Mouse (Mus musculus) large intestine, adult 2 months (tissue): Measurements from ENCODE around the gene Sec14l1. TPM values are rescaled to one million over a fixed set of nuclear protein-coding genes. Genes with fewer than 3 reads are reported as not detected.

Experiments used
- DNase-seq: peaks from one replicate; pipeline ENCODE4 v3.0.0-alpha.2; 2012; ENCODE audit warnings: low read depth, low spot score
- whole genome bisulfite sequencing: fragments of 180-500 bp; shearing (Covaris S2); methylation state at CpG from one replicate; pipeline ENCODE4 v1.1.7; 2018; 5-methylcytosine and 5-hydroxymethylcytosine counted together
- polyA plus RNA-seq: library from polyadenylated mRNA; depleted of rRNA; stranded (reverse); fragments of >200 nt; gene quantifications from 2 replicates; pipeline ENCODE4 v1.2.3, GENCODE M21; 2012

Gene Sec14l1
- polyA plus RNA-seq, 1 experiment = 29.6 TPM

- 88% methylated on average over 10 of the region's 10 CpGs for WGBS
- no peak for DNase-seq
These were observed 28.8 kb upstream of the Sec14l1 start for GRCm38 (mm10) chr11:117086215-117086614.

GRCm38 (mm10) chr11:117087036-117087799 is 27.8 kb upstream of the Sec14l1 start:
- DNase-seq = no peak
- 45% methylated on average over 9 of the region's 9 CpGs for WGBS

- DNase-seq = no peak
- 72% methylated on average over 13 of the region's 13 CpGs for WGBS
These were observed 26.5 kb upstream of the Sec14l1 start for GRCm38 (mm10) chr11:117088271-117088991.

GRCm38 (mm10) chr11:117089673-117090419 is 25.1 kb upstream of the Sec14l1 start:
- 33% methylated on average over 9 of the region's 9 CpGs for WGBS
- no peak for DNase-seq

- DNase-seq = no peak
- WGBS = 35% methylated on average over 4 of the region's 4 CpGs
These were observed 23.6 kb upstream of the Sec14l1 start for GRCm38 (mm10) chr11:117091406-117091805.

- DNase-seq = no peak
- 18% methylated on average over 22 of the region's 22 CpGs for WGBS
These were observed 23.1 kb upstream of the Sec14l1 start for GRCm38 (mm10) chr11:117091845-117092244.

- DNase-seq = no peak
- 82% methylated on average over 8 of the region's 8 CpGs for WGBS
These were observed 22.3 kb upstream of the Sec14l1 start for GRCm38 (mm10) chr11:117092711-117093110.

- no peak for DNase-seq
- WGBS = 57% methylated on average over 5 of the region's 5 CpGs
These were observed 20.9 kb upstream of the Sec14l1 start for GRCm38 (mm10) chr11:117093900-117094552.

GRCm38 (mm10) chr11:117094646-117095045 is 20.3 kb upstream of the Sec14l1 start:
- DNase-seq = no peak
- 86% methylated on average over 9 of the region's 9 CpGs for WGBS

- DNase-seq = no peak
- 77% methylated on average over 9 of the region's 9 CpGs for WGBS
These were observed 17.9 kb upstream of the Sec14l1 start for GRCm38 (mm10) chr11:117097021-117097420.

GRCm38 (mm10) chr11:117098155-117098554 is 16.8 kb upstream of the Sec14l1 start:
- DNase-seq = no peak
- 39% methylated on average over 5 of the region's 5 CpGs for WGBS

- 75% methylated on average over 3 of the region's 3 CpGs for WGBS
- DNase-seq = no peak
These were observed 16.2 kb upstream of the Sec14l1 start for GRCm38 (mm10) chr11:117098784-117099183.

GRCm38 (mm10) chr11:117099372-117099771 is 15.6 kb upstream of the Sec14l1 start:
- no peak for DNase-seq
- 69% methylated on average over 2 of the region's 2 CpGs for WGBS

GRCm38 (mm10) chr11:117101351-117101921 is 13.5 kb upstream of the Sec14l1 start:
- WGBS = 48% methylated on average over 8 of the region's 8 CpGs
- no peak for DNase-seq

GRCm38 (mm10) chr11:117101925-117102717 is 12.8 kb upstream of the Sec14l1 start:
- 78% methylated on average over 14 of the region's 14 CpGs for WGBS
- DNase-seq = no peak

GRCm38 (mm10) chr11:117103523-117103922 is 11.4 kb upstream of the Sec14l1 start:
- DNase-seq = no peak
- WGBS = 57% methylated on average over 10 of the region's 10 CpGs

- no peak for DNase-seq
- WGBS = 89% methylated on average over 10 of the region's 10 CpGs
These were observed 10.8 kb upstream of the Sec14l1 start for GRCm38 (mm10) chr11:117104044-117104757.

GRCm38 (mm10) chr11:117105315-117105714 is 9.7 kb upstream of the Sec14l1 start:
- WGBS = 85% methylated on average over 3 of the region's 3 CpGs
- DNase-seq = no peak
